In genomic region chr16:17202549-17202948, GRCm38 (mm10) we compare ENCODE assay signal across 8 mouse cellular contexts. TPM values are rescaled to one million over a fixed set of nuclear protein-coding genes. Genes with fewer than 3 reads are reported as not detected.
A peak's percentile ranks its signal among the peaks of the same experiment; 100 is the strongest.
DNase-seq lines count a peak whose midpoint lies in the region; ATAC-seq lines count a peak whose summit lies in the region.

Ube2l3 (minus strand) TSS chr16:17202649.

- H3K4me2 ChIP-seq in kidney, embryonic 14.5 days (replicated peaks; ENCODE audit: low read depth, low read length), result peak within 1 kb of the TSS; percentile 21; the same call in 1 of the 2 replicates
- H3K4me2 ChIP-seq in intestine, embryonic 15.5 days (replicated peaks), result peak within 1 kb of the TSS; percentile 69

- no peak for DNase-seq in kidney, postnatal 25 days
- DNase-seq in adrenal gland, postnatal 25 days, result no peak
- DNase-seq in gastrocnemius, postnatal 14 days, result no peak
- DNase-seq in yolk sac, embryonic 10.5 days (ENCODE audit: low spot score), result no peak
- DNase-seq in right cerebral cortex, postnatal 25 days, result no peak

- H3K27me3 ChIP-seq in kidney, embryonic 14.5 days (ENCODE audit: control insufficient read depth, insufficient read depth, low read length), result no peaks in the 10 kb centered on the region; the same call in none of the 2 replicates
- H3K27me3 ChIP-seq in intestine, embryonic 15.5 days (replicated peaks), result no peaks in the 10 kb centered on the region

- 0 out of 2 replicates have a peak, but pooled peaks cover 2% of the 10 kb centered on the region for H3K36me3 ChIP-seq in kidney, embryonic 14.5 days (ENCODE audit: control insufficient read depth, insufficient read depth, low read length)
- H3K36me3 ChIP-seq in intestine, embryonic 15.5 days, result no peaks in the 10 kb centered on the region

- WGBS in kidney, embryonic 14.5 days, result 90% methylated on average over 1 of the region's 1 CpGs
- WGBS in intestine, embryonic 15.5 days, result 80% methylated on average over 1 of the region's 1 CpGs

- H3K9ac ChIP-seq in kidney, embryonic 14.5 days (ENCODE audit: low read depth, low read length), result peak within 1 kb of the TSS; percentile 98
- no peak within 1 kb of the TSS for H3K9ac ChIP-seq in intestine, embryonic 15.5 days

- 0 out of 2 replicates have a peak within 1 kb of the TSS, but pooled peaks have one; percentile 13 for H3K27ac ChIP-seq in kidney, embryonic 14.5 days (ENCODE audit: low read depth, low read length)
- H3K27ac ChIP-seq in intestine, embryonic 15.5 days, result no peak within 1 kb of the TSS; the same call in 1 of the 2 replicates

- intact Hi-C loops in gastrocnemius, postnatal 14 days (cut with DNase I; ENCODE audit: low total_unique reads), result no loop called here

- H3K4me3 ChIP-seq in kidney, embryonic 14.5 days (ENCODE audit: low read length), result peak within 1 kb of the TSS; percentile 87
- peak within 1 kb of the TSS; percentile 68 for H3K4me3 ChIP-seq in intestine, embryonic 15.5 days (replicated peaks)

- ATAC-seq in kidney, embryonic 14.5 days (ENCODE audit: low FRiP score, low TSS enrichment), result no peak
- ATAC-seq in intestine, embryonic 15.5 days, result no peak
- ATAC-seq in megakaryocyte-erythroid progenitor cell, adult 5-6 weeks (replicated peaks; ENCODE audit: low FRiP score, low TSS enrichment, poor library complexity, severe bottlenecking), result no peak

- H3K4me1 ChIP-seq in kidney, embryonic 14.5 days (ENCODE audit: control insufficient read depth, insufficient read depth, low read length), result peaks cover 8% of the 10 kb centered on the region
- H3K4me1 ChIP-seq in intestine, embryonic 15.5 days (replicated peaks), result peaks cover 12% of the 10 kb centered on the region

- H3K9me3 ChIP-seq in kidney, embryonic 14.5 days (ENCODE audit: control insufficient read depth, low read length), result no peaks in the 10 kb centered on the region
- H3K9me3 ChIP-seq in intestine, embryonic 15.5 days, result no peaks in the 10 kb centered on the region

RNA-seq across cellular contexts. Expression of gene Ube2l3, which starts in this region (rescaled TPM):
- polyA plus RNA-seq in kidney, embryonic 14.5 days (2014; fragmentation: Nextera tagmentation; extraction: Ambion mirVana), result 376 and 405 TPM in 2 replicates
- 194 and 282 TPM in 2 replicates for total RNA-seq in adrenal gland, postnatal 25 days (2021)
- total RNA-seq in gastrocnemius, postnatal 14 days (2021), result 100 to 1,000 TPM; 144 TPM
- polyA plus RNA-seq in intestine, embryonic 15.5 days (2015; fragmentation: Nextera tagmentation; extraction: Ambion mirVana), result 352 and 386 TPM in 2 replicates
- total RNA-seq in megakaryocyte-erythroid progenitor cell, adult 5-6 weeks (2014; fragmentation: Nextera tagmentation), result 154 and 221 TPM in 2 replicates
- total RNA-seq in megakaryocyte-erythroid progenitor cell, adult 5-6 weeks (2017), result 161 and 163 TPM in 2 replicates
